Mouse (Mus musculus): ENCODE measurements around the gene Tle6.
A peak's percentile ranks its signal among the peaks of the same experiment; 100 is the strongest.
"Not testable (repeated sequence)": the region's sequence is repeated elsewhere in the genome, so short reads cannot be mapped to it uniquely, and the experiment has no call there.

GRCm38 (mm10) chr10:81648803-81649775 is 48.2 kb upstream of the Tle6 start, which contains the start of gene Gm10778:
- peak; percentile 68 for TF ChIP-seq POLR2A (IDR thresholded peaks at IDR 0.05; ENCODE audit: extremely low read depth, insufficient read depth, low read length)
- TF ChIP-seq CTCF (IDR thresholded peaks at IDR 0.05; ENCODE audit: extremely low read depth, insufficient read depth, low read length) = not testable (repeated sequence)

All from cortical plate, adult 2 months (tissue).